22 mouse cellular contexts compared by ENCODE assay signal in genomic region chr10:26103330-26103982, GRCm38 (mm10). TPM values are rescaled to one million over a fixed set of nuclear protein-coding genes. Genes with fewer than 3 reads are reported as not detected.
DNase-seq lines count a peak whose midpoint lies in the region; ATAC-seq and TF ChIP-seq lines count a peak whose summit lies in the region.
"Had no signal": no experiment of that assay in that cellular context is flagged by ENCODE, and none has a peak within 500 bp of the region (broad histone marks: within the 10 kb centered on the region; RNA-seq: fewer than 3 reads in every experiment).

No protein-coding gene starts in this region.

- WGBS in hindbrain, embryonic 15.5 days: 71% methylated on average over 3 of the region's 3 CpGs
- WGBS in hindbrain, embryonic 11.5 days: 82% methylated on average over 3 of the region's 3 CpGs
- WGBS in midbrain, postnatal 0 days: 72% methylated on average over 3 of the region's 3 CpGs
- 71% methylated on average over 3 of the region's 3 CpGs for WGBS in midbrain, embryonic 10.5 days

- H3K9me3 ChIP-seq in hindbrain, embryonic 15.5 days: no peaks in the 10 kb centered on the region
- H3K9me3 ChIP-seq in hindbrain, embryonic 11.5 days (ENCODE audit: control insufficient read depth, low read length): no peaks in the 10 kb centered on the region
- H3K9me3 ChIP-seq in midbrain, postnatal 0 days (ENCODE audit: low read length): no peaks in the 10 kb centered on the region
- no peaks in the 10 kb centered on the region for H3K9me3 ChIP-seq in midbrain, embryonic 10.5 days (replicated peaks)
- H3K9me3 ChIP-seq: forebrain, embryonic 12.5 days; heart, embryonic 10.5 days; intestine, embryonic 15.5 days had no signal

- H3K9ac ChIP-seq in hindbrain, embryonic 15.5 days: no peak overlapping the region
- H3K9ac ChIP-seq in hindbrain, embryonic 11.5 days (ENCODE audit: low read depth, low read length): no peak overlapping the region
- H3K9ac ChIP-seq in midbrain, postnatal 0 days (replicated peaks; ENCODE audit: low read length, poor library complexity, severe bottlenecking): no peak overlapping the region
- H3K9ac ChIP-seq: forebrain, embryonic 12.5 days; intestine, embryonic 15.5 days had no signal

- H3K4me3 ChIP-seq in hindbrain, embryonic 15.5 days: no peak overlapping the region
- no peak overlapping the region for H3K4me3 ChIP-seq in hindbrain, embryonic 11.5 days (ENCODE audit: low read depth, low read length)
- no peak overlapping the region for H3K4me3 ChIP-seq in midbrain, postnatal 0 days (ENCODE audit: low read depth, low read length)
- H3K4me3 ChIP-seq in midbrain, embryonic 10.5 days: no peak overlapping the region
- H3K4me3 ChIP-seq: forebrain, embryonic 12.5 days; heart, embryonic 10.5 days; intestine, embryonic 15.5 days had no signal

- DNase-seq in cerebellum, adult 9-11 months: peak; percentile 3
- DNase-seq in cerebellum, adult 8-10 months: no peak
- no peak for DNase-seq in hindbrain, embryonic 11.5 days (ENCODE audit: low spot score)
- DNase-seq in midbrain, postnatal 0 days (ENCODE audit: low spot score): peak; percentile 72
- DNase-seq in midbrain, embryonic 10.5 days (ENCODE audit: low spot score): no peak
- no peak for DNase-seq in layer of hippocampus, adult 11-12 months (ENCODE audit: low spot score)
- DNase-seq: adrenal gland, postnatal 14 days; cerebellum, adult 18-20 months; gastrocnemius, postnatal 10 days; heart, adult 18-20 months; heart, postnatal 10 days; heart, postnatal 4 days; kidney, adult 18-20 months had no signal

- no peak for TF ChIP-seq CTCF in midbrain, postnatal 0 days (IDR thresholded peaks at IDR 0.05)

- ATAC-seq in hindbrain, embryonic 15.5 days (ENCODE audit: low FRiP score, low read depth): peak; percentile 54; the same call in 1 of the 2 replicates
- ATAC-seq in hindbrain, embryonic 11.5 days (ENCODE audit: low FRiP score): no peak
- ATAC-seq in midbrain, postnatal 0 days (ENCODE audit: low FRiP score): no peak
- ATAC-seq: forebrain, embryonic 16.5 days; intestine, embryonic 15.5 days had no signal

- H3K36me3 ChIP-seq in hindbrain, embryonic 15.5 days: no peaks in the 10 kb centered on the region
- H3K36me3 ChIP-seq in hindbrain, embryonic 11.5 days (ENCODE audit: control insufficient read depth, insufficient read depth, low read length): no peaks in the 10 kb centered on the region
- H3K36me3 ChIP-seq in midbrain, postnatal 0 days (ENCODE audit: insufficient read depth, low read length): no peaks in the 10 kb centered on the region
- no peaks in the 10 kb centered on the region for H3K36me3 ChIP-seq in midbrain, embryonic 10.5 days
- H3K36me3 ChIP-seq: forebrain, embryonic 12.5 days; heart, embryonic 10.5 days; intestine, embryonic 15.5 days had no signal

- H3K27ac ChIP-seq in hindbrain, embryonic 15.5 days (replicated peaks): no peak overlapping the region
- H3K27ac ChIP-seq in hindbrain, embryonic 11.5 days (ENCODE audit: low read depth, low read length): no peak overlapping the region
- H3K27ac ChIP-seq in midbrain, postnatal 0 days (ENCODE audit: low read depth, low read length): no peak overlapping the region
- no peak overlapping the region for H3K27ac ChIP-seq in midbrain, embryonic 10.5 days (replicated peaks)
- H3K27ac ChIP-seq: forebrain, embryonic 12.5 days; heart, embryonic 10.5 days; intestine, embryonic 15.5 days had no signal

- H3K27me3 ChIP-seq in hindbrain, embryonic 15.5 days: no peaks in the 10 kb centered on the region
- no peaks in the 10 kb centered on the region for H3K27me3 ChIP-seq in hindbrain, embryonic 11.5 days (ENCODE audit: control insufficient read depth, insufficient read depth, low read length)
- H3K27me3 ChIP-seq in midbrain, postnatal 0 days (ENCODE audit: insufficient read depth, low read length): no peaks in the 10 kb centered on the region
- H3K27me3 ChIP-seq in midbrain, embryonic 10.5 days (ENCODE audit: low read depth, poor library complexity, severe bottlenecking): no peaks in the 10 kb centered on the region
- H3K27me3 ChIP-seq: forebrain, embryonic 12.5 days; intestine, embryonic 15.5 days had no signal

- no peak overlapping the region for H3K4me2 ChIP-seq in hindbrain, embryonic 15.5 days
- no peak overlapping the region for H3K4me2 ChIP-seq in hindbrain, embryonic 11.5 days (replicated peaks; ENCODE audit: low read depth, low read length)
- H3K4me2 ChIP-seq in midbrain, postnatal 0 days (ENCODE audit: low read depth, low read length, poor library complexity, severe bottlenecking): no peak overlapping the region
- H3K4me2 ChIP-seq: forebrain, embryonic 12.5 days; intestine, embryonic 15.5 days had no signal

- H3K4me1 ChIP-seq in hindbrain, embryonic 15.5 days (replicated peaks): no peaks in the 10 kb centered on the region
- H3K4me1 ChIP-seq in hindbrain, embryonic 11.5 days (replicated peaks; ENCODE audit: control insufficient read depth, insufficient read depth, low read length): no peaks in the 10 kb centered on the region
- no peaks in the 10 kb centered on the region for H3K4me1 ChIP-seq in midbrain, postnatal 0 days (ENCODE audit: insufficient read depth, low read length)
- H3K4me1 ChIP-seq in midbrain, embryonic 10.5 days: no peaks in the 10 kb centered on the region
- H3K4me1 ChIP-seq: forebrain, embryonic 12.5 days; heart, embryonic 10.5 days; intestine, embryonic 15.5 days had no signal

RNA-seq across cellular contexts. Expression of gene Tmem200a, which starts 24.6 kb away (rescaled TPM):
- polyA plus RNA-seq in hindbrain, embryonic 15.5 days (2015; fragmentation: Nextera tagmentation; extraction: Ambion mirVana): 21.6 and 28.2 TPM in 2 replicates
- 13.6 and 15.6 TPM in 2 replicates for polyA plus RNA-seq in hindbrain, embryonic 11.5 days (2014; fragmentation: Nextera tagmentation; extraction: Ambion mirVana)
- total RNA-seq in midbrain, postnatal 0 days (2014; rRNA removed): 32.0 and 42.6 TPM in 2 replicates
- 20.7 and 21.6 TPM in 2 replicates for polyA plus RNA-seq in midbrain, postnatal 0 days (2015; fragmentation: Nextera tagmentation; extraction: Ambion mirVana)
- polyA plus RNA-seq in midbrain, embryonic 10.5 days (2016; fragmentation: Nextera tagmentation; extraction: Ambion mirVana): 4.2 and 10.0 TPM in 2 replicates
- total RNA-seq: MEL had no signal

RNA-seq across cellular contexts. Expression of gene Gm9767, which starts 25.4 kb away (rescaled TPM):
- polyA plus RNA-seq in hindbrain, embryonic 15.5 days (2015; fragmentation: Nextera tagmentation; extraction: Ambion mirVana): 1.7 and 2.4 TPM in 2 replicates
- polyA plus RNA-seq in hindbrain, embryonic 11.5 days (2014; fragmentation: Nextera tagmentation; extraction: Ambion mirVana): 0.25 and 1.0 TPM in 2 replicates
- 0.82 and 1.7 TPM in 2 replicates for total RNA-seq in midbrain, postnatal 0 days (2014; rRNA removed)
- 1.3 and 2.5 TPM in 2 replicates for polyA plus RNA-seq in midbrain, postnatal 0 days (2015; fragmentation: Nextera tagmentation; extraction: Ambion mirVana)
- 0.22 TPM in 1 of 2 replicates, not detected in the other for polyA plus RNA-seq in midbrain, embryonic 10.5 days (2016; fragmentation: Nextera tagmentation; extraction: Ambion mirVana)
- total RNA-seq: gastrocnemius, postnatal 10 days; gastrocnemius, postnatal 4 days; heart, adult 18-20 months; heart, postnatal 10 days; heart, postnatal 4 days; MEL had no signal
- polyA plus RNA-seq: embryonic facial prominence, embryonic 11.5 days; heart, embryonic 10.5 days; heart, embryonic 14.5 days had no signal

Comparison
In these comparisons a context has a peak if more than half of its experiments do, and no peak if none do; other contexts are left out.
1. DNase-seq: peak in cerebellum, adult 9-11 months (single experiment) and midbrain, postnatal 0 days (single experiment); none in cerebellum, adult 8-10 months (single experiment), hindbrain, embryonic 11.5 days (single experiment), midbrain, embryonic 10.5 days (single experiment) and layer of hippocampus, adult 11-12 months (single experiment).